Mouse (Mus musculus): ENCODE data around the gene Rxfp2.
A peak's percentile ranks its signal among the peaks of the same experiment; 100 is the strongest.

Rxfp2 gene

DNA sequence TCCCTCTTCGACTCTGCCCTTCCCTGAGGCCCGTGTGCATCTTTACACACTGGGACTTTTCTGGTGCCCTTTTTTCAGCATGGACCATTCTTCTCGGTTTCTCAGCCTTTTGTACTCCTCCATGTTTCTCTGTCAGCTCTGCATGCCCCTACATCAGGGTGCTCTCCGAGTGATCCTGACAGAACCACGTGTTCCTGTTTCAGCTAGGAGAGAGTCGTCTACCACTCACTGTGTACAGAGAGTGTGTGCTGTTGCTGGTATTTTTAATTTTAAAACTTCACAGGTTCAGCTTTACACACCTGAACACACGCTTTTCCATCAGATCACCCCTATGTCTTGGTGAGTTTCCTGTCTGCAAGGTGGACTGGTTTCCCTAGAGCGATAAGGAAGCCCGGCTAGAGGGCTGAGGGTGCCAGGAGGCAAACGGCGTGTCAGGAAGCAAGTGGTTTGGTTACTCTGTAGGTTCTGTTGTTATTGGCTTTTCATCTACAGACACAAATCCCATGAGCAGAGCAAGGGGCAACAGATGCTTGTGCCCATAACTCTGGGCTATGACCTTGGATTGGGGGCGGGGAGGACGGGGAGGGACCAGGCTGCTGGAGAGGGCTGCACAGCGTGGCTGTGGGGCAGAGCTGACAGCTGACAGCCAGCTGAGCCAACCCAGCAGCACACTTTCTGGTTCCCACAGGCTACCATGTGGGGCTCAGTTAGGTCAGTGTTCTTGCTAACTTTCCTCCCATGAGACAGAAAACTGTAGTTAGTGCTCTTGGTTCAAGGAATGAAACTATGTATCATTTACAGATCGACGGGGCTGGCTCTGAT is 97.0 kb downstream of the Rxfp2 start:
- no peak for DNase-seq (ENCODE audit: low read depth, low spot score)

DNA sequence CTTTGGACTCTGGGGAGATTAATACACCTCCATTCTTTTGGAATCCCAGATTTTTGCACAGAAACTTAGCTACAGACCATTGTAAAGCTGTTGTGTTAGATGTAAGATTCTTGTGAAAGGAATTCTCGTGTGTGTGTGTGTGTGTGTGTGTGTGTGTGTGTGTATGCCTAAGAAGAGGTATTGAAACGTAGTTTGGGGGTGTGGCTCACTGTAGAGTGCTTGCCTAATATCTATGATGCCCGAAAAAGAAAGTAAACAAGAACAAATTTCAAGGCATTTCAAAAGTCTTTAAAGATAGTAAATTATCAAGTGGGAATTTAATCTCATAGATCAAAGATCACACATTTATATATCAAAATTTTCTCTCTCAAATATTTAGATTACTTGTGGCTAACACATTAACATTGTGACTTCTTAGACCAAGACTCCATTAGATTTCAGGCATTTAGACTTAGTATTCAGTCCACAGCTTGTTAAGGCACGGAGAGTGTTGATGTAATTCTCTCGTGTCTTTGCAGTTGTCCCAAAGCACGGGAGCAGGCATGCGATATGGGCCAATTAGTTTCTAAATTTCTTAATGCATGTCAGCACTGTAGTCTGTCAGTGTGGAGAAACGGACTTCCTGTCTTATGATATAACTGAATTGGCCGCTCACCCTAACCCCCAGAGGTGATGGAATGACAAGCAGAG is 97.9 kb downstream of the Rxfp2 start:
- DNase-seq (ENCODE audit: low read depth, low spot score) = no peak

DNA sequence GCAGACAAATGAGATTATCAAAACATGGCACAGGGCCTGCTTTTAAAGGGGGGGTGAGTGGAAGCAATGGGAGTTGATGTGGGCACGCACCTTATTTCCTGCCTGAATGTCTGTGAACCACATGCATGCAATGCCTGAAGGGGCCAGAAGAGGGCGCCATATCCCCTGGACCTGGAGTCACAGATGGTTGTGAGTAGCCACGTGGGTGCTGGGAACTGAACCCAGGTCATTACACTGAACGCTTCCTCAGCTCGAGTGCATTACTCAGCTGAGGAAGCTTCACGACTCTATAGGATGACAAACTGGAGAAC is 98.4 kb downstream of the Rxfp2 start:
- DNase-seq (ENCODE audit: low read depth, low spot score) = no peak

DNA sequence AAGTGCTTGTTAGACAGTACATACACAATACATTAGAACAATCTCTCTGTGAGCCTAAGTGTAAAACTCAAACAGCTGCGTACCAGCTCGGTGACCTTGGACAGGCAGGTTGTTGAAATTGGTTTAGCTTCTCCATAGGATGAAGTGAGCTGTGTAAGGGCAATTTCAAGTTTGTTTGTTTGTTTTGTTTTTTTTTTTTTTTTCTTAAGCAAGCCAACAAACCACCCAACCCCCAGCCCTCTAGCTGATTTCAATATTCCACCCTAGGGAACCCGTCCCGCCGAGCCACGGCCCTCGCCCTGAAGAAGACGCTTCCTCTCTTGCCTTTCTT is 99.6 kb downstream of the Rxfp2 start:
- no peak for DNase-seq (ENCODE audit: low read depth, low spot score)

DNA sequence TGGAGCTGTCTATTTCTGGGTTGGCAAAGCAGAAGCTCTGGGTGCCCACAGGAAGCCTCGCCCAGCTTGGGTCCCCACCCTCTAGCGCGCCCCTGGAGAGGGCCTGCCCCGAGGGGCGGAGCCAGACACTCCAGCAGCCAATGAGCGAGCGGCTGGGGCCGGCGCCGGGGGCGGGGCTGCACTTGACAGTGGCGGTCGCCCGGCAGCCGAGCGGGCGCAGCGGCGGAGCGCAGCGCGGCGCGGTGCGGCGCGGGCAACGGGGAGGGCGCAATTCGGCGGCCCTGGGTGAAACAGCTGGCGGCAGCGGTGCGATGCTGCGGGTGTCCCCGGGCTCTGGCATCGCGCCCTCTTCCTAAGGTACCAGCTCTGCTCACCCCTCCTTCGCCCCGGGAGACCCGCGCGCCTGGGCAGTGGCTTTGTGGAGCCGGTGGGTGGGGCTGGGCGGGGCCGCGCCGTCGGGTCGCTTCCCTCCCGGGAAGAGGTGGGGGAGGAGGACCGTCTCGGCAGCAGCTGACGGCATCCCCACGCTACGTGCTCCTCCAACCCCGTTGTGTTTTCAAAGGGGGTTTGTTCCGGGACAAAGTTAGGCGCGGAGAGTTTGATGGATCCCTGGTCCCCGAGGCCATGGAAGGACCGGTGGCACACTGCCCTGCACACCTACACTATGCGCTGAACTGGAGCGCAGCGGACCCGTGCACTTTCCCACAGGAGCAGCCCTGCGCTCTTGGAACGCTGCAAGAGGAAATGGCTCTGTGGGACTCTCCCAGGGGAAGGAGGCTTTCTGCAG is 100.2 kb downstream of the Rxfp2 start, which contains the start of gene Fry:
Fry (plus strand) TSS at position 191 of the 787 bp plus-strand sequence.
- peak; percentile 66 for DNase-seq (ENCODE audit: low read depth, low spot score)

DNA sequence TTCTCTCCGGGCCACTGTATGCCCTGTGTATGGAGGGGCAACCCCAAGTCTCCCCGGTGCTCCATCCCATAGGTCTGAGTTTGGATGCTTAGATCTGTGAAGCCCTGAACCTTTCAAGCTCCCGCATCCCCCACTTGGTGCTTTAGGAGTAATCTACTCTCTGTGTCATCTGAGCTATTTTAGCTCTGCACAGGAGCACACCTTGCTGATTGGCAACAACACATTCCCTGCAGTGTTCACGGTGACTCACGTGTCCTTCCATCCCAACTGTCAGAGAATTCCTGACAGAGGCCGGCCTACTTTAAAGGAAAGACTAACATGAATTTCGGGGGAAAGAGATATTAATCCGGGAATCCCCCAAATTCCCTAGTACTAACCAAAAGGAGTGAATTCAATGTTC is 102.2 kb downstream of the Rxfp2 start:
- DNase-seq (ENCODE audit: low read depth, low spot score) = no peak

DNA sequence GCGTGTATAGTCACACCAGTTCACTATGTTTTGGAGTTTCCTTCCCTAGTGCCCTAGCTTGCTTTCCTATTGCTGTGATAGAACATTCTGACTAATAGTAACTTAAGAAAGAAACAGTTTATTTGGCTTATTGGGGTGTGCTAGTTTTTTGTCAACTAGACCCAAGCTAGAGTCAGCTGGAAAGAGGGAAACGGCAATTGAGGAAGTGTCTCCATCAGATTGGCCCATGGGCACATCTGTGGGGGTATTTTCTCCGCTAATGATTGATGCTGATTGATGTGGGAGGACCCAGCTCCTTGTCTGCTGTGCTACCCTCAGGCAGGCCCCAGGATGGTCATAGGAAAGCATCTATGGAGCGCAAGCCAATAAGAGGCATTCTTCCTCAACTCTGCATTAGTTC is 103.6 kb downstream of the Rxfp2 start:
- DNase-seq (ENCODE audit: low read depth, low spot score) = no peak

DNA sequence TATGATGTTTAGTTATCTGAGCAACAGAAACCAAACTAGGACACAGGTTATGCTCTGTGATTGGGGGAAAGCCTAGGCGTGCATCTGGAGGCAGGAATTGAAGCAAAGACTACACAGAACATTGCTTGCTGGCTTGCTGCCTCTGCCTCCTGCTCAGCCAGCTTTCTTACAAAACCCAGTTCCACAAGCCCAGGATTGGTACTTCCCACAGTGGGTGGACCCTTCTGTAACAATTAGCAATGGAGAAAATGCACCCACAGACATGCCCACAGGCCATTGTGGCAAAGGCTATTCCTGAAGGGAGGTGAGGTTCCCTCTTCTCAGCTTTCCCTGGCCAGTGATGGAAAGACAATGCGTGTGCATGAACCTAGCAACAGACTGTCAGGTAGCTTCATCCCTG is 104.1 kb downstream of the Rxfp2 start:
- DNase-seq (ENCODE audit: low read depth, low spot score) = no peak

DNA sequence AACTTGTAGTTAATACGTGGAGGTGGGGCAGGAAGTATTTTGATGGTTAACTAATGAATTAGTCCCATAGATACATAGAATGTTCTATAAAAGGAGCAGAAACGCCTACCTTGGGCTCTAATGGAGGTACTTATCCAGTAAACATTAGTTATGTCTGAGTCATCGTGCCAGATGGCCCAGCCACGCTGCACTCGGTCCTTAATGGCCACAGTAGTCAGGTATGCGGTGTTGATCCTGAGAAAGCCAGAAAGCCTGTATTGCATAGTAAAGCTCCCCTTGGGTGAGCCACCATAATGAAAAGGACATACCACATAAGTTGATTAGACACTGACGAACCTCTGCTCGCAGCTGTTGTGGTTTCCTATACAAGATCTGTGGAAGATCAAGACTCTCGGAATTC is 107.4 kb downstream of the Rxfp2 start:
- DNase-seq (ENCODE audit: low read depth, low spot score) = no peak

DNA sequence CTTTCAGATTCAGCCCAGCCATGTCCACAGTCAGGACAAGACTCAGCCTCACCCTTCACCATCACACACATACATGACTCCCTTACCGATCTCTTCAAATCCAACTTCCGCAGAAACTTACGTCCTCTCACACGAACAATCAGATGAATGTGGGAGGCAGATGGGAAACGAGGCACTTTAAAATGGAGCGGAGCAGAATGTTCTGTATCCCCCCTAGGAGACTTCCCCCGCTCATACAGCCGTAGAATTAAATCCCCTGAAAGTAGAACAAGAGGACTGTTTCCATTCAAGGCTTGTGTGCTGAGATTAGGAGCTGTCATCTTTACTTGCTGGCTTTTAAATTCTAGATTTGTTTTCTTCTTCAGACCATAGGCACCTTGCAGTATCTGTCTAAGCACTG is 110.0 kb downstream of the Rxfp2 start:
- no peak for DNase-seq (ENCODE audit: low read depth, low spot score)

DNA sequence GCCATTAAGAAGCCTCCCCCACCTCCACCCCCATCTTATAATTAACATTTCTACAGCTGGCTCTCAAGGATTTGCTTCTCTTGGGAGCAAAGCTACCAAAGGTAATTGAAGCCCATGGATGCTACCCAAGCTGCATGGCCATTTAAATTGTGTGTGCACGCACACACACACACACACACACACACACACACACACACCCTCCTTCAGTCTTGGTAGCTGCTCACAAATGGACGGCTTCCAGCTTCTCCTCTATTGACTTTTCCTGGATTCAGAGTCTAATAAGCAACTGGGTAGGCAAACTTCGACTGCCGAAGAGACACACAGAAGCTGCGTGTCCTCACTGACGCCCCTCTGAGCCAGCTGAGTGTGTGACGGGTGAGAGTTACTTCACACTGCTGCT is 111.7 kb downstream of the Rxfp2 start:
- DNase-seq (ENCODE audit: low read depth, low spot score) = no peak

DNA sequence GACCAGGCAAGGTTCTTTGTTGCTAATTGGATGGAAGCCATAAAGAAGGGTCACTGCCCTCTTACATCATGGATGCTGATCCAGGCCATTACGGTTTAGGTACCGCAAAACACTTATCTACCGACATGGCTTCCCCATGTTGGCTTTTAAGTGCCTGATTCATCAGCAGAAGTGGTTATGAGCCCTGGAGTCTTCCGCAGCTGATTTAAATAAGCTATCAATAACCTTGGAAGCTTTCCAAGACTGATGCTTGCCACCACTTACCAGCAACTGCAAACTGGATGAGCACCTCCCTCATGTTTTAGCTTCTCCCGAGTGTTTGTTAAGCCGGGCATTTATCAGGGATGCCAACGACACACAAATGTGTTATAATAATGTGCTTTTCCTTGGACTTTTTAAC is 112.7 kb downstream of the Rxfp2 start:
- DNase-seq (ENCODE audit: low read depth, low spot score) = no peak
